In genomic region chr2:13559303-13559702, GRCm38 (mm10) we compare ENCODE assay signal across 12 mouse cellular contexts. TPM values are rescaled to one million over a fixed set of nuclear protein-coding genes. Genes with fewer than 3 reads are reported as not detected.
DNase-seq lines count a peak whose midpoint lies in the region; ATAC-seq lines count a peak whose summit lies in the region.
"Had no signal": no experiment of that assay in that cellular context is flagged by ENCODE, and none has a peak within 500 bp of the region (broad histone marks: within the 10 kb centered on the region; RNA-seq: fewer than 3 reads in every experiment).

No protein-coding gene starts in this region.

- peak; percentile 31 to 33 for DNase-seq in heart, adult 9 months (ENCODE audit: low spot score in 2 of 2)
- DNase-seq in heart, postnatal 4 days: no peak
- DNase-seq in 416B (ENCODE audit: low read depth) (peak; percentile 77), NIH3T3 (ENCODE audit: low read depth) (peak; percentile 45)
- DNase-seq in right cerebral cortex, postnatal 14 days: no peak
- no peak for DNase-seq in layer of hippocampus, adult 8-10 months (ENCODE audit: low spot score in 2 of 2)
- DNase-seq: cerebellum, adult 11-12 months; cerebellum, postnatal 36 days; gastrocnemius, postnatal 10 days; liver, embryonic 13.5 days; spleen, adult 18-20 months had no signal

- ATAC-seq in megakaryocyte, adult 5-6 weeks (ENCODE audit: poor library complexity, severe bottlenecking): 0 out of 2 replicates have a peak, but pooled peaks have one; percentile 21

RNA-seq across cellular contexts. Expression of gene Vim, which starts 14.4 kb away (rescaled TPM):
- total RNA-seq in heart, postnatal 4 days (2021): 1,000 to 10,000 TPM; 1,329 to 1,381 TPM
- total RNA-seq in megakaryocyte, adult 5-6 weeks (2015): 3,013 and 3,476 TPM in 2 replicates
- total RNA-seq in megakaryocyte, adult 5-6 weeks (2017): 2,898 and 3,189 TPM in 2 replicates
- 100 to 1,000 TPM in 2 of 4 experiments, 10 to 100 TPM in 2; 51.2 to 185 (median 99.0) TPM for total RNA-seq in layer of hippocampus, adult 8-10 months (2022)

RNA-seq across cellular contexts. Expression of gene Trdmt1, which starts 14.8 kb away (rescaled TPM):
- total RNA-seq in heart, postnatal 4 days (2021): 10 to 100 TPM; 11.3 to 14.4 TPM
- total RNA-seq in megakaryocyte, adult 5-6 weeks (2015): 11.9 and 15.6 TPM in 2 replicates
- 16.5 and 21.9 TPM in 2 replicates for total RNA-seq in megakaryocyte, adult 5-6 weeks (2017)
- 1 to 10 TPM; 4.7 to 7.8 (median 5.4) TPM for total RNA-seq in layer of hippocampus, adult 8-10 months (2022)

Comparison
In these comparisons a context has a peak if more than half of its experiments do, and no peak if none do; other contexts are left out.
1. DNase-seq: peak in heart, adult 9 months (2 of 2), 416B (single experiment) and NIH3T3 (single experiment); none in heart, postnatal 4 days (single experiment), right cerebral cortex, postnatal 14 days (single experiment) and layer of hippocampus, adult 8-10 months (0 of 2).
2. RNA of gene Vim, which starts 14.4 kb away (total RNA-seq): 2,898 to 3,476 TPM in megakaryocyte, adult 5-6 weeks and 1,329 to 1,381 TPM in heart, postnatal 4 days; 51.2 to 185 TPM in layer of hippocampus, adult 8-10 months; every median in the first group is over 4 times any median in the second.